Mouse (Mus musculus): ENCODE measurements around the gene Il23a. TPM values are rescaled to one million over a fixed set of nuclear protein-coding genes. Genes with fewer than 3 reads are reported as not detected.

Il23a gene
- polyA plus RNA-seq, 1 experiment from 2014 or later = 0.29 TPM

DNA sequence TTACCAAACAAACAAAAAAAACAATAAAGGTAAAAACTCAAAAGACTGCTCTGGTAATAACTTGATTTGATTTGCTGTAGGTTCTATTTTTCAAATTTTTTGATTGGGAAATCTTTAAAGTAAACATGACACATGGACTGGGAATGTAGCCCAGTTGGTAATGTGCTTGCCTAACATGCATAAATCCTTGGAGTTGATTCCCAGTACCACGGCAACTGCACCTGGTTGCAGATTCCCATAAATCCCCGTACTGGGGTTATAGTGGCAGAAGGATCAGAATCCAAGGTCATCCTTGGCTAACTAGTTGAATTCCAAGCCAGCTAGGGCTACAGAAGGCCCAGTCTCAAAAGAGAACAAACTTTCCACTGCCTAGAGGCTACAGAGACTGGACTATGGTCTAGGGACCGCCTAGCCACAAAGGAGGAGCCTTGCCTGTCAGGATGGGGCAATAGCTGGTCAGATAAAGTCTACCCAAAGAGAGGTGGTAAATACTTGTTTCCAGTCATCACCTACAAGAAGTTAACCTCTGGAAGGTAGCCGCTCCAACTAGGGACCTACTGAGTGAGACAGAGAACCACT is 44.8 kb downstream of the Il23a start, which contains the start of gene Apon:
Gene Apon, plus strand, starts transcription at position 420 of the 579 bp plus-strand sequence.
- Histone ChIP-seq H3K4me1 (ENCODE audit: control insufficient read depth, insufficient read depth, low read length) (no peaks in the 10 kb centered on the region), H3K4me2 (ENCODE audit: low read depth, low read length) (no peak within 1 kb of the TSS), H3K36me3 (ENCODE audit: control insufficient read depth, insufficient read depth, low read length) (peaks cover 45% of the 10 kb centered on the region), H3K27ac (replicated peaks; ENCODE audit: low read depth, low read length) (no peak within 1 kb of the TSS), H3K4me3 (ENCODE audit: low read depth, low read length) (no peak within 1 kb of the TSS), H3K27me3 (replicated peaks; ENCODE audit: control insufficient read depth, insufficient read depth, low read length) (no peaks in the 10 kb centered on the region), H3K9me3 (ENCODE audit: control insufficient read depth, low read length) (no peaks in the 10 kb centered on the region), H3K9ac (ENCODE audit: low read depth, low read length) (no peak within 1 kb of the TSS)
- DNase-seq (ENCODE audit: low spot score) (no peak), ATAC-seq (ENCODE audit: low read depth) (no peak)
- WGBS = 76% methylated on average over 4 of the region's 4 CpGs

DNA sequence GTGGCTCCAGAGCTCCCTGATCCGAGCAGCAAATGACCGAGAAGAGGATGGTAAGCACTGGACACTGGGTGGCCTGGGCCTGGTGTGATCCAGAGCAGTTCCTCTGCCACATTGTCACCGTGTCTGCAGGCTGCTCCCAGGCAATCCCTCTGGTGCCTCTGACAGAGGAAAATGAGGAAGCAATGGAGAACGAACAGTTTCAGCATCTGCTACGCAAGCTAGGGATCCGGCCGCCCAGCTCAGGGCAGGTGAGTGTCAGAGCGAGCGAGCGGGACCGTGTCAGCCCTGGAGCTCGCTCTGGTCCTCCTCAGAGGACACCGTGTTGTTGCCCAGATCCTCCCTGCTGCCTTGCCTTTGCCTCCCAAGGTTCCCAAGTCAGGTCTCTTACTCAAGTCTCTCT is 48.0 kb downstream of the Il23a start:
- Histone ChIP-seq H3K27me3 (replicated peaks; ENCODE audit: control insufficient read depth, insufficient read depth, low read length) (no peaks in the 10 kb centered on the region), H3K36me3 (ENCODE audit: control insufficient read depth, insufficient read depth, low read length) (peaks cover 76% of the 10 kb centered on the region), H3K9me3 (ENCODE audit: control insufficient read depth, low read length) (no peaks in the 10 kb centered on the region), H3K4me1 (ENCODE audit: control insufficient read depth, insufficient read depth, low read length) (no peaks in the 10 kb centered on the region), H3K9ac (ENCODE audit: low read depth, low read length) (no peak overlapping the region), H3K4me2 (ENCODE audit: low read depth, low read length) (no peak overlapping the region), H3K27ac (replicated peaks; ENCODE audit: low read depth, low read length) (no peak overlapping the region), H3K4me3 (ENCODE audit: low read depth, low read length) (no peak overlapping the region)
- no peak for DNase-seq (ENCODE audit: low spot score)
- WGBS = 96% methylated on average over 11 of the region's 13 CpGs
- ATAC-seq (ENCODE audit: low read depth) = no peak

DNA sequence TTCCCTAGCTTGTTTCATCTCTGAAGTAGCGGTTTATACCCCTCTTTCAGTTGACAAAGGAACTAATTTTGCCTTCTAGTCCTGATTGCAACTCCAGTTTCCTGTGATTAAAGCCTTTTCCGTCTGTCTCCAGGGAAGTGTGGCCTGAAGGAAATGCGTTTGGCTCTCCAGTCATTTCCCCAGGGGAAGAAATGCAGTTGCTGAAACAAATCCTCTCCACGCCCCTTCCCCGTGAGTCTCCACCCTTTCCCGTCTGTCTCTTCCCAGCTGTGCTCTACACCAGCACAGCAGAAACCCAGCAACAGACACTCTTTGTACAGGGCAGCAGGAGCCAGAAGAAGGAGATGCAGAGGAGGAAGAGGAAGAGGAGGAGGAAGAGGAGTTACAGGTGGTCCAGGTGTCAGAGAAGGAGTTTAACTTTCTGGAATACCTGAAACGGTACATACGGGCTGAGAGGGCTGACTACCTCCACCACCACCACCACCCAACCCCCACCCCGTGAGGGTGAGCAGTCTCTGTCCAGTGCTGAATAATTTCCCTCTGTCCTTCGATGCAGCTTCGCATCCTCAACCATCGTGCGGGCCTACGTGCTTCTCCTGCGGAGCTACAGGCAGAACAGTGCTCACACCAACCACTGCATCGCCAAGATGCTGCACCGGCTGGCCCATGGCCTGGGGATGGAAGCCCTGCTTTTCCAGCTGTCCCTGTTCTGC is 51.4 kb downstream of the Il23a start:
- DNase-seq (ENCODE audit: low spot score) = peak; percentile 87
- Histone ChIP-seq H3K9ac (ENCODE audit: low read depth, low read length) (no peak overlapping the region), H3K27me3 (replicated peaks; ENCODE audit: control insufficient read depth, insufficient read depth, low read length) (no peaks in the 10 kb centered on the region), H3K4me1 (ENCODE audit: control insufficient read depth, insufficient read depth, low read length) (no peaks in the 10 kb centered on the region), H3K27ac (replicated peaks; ENCODE audit: low read depth, low read length) (peak overlapping the region; percentile 45), H3K4me3 (ENCODE audit: low read depth, low read length) (no peak overlapping the region), H3K4me2 (ENCODE audit: low read depth, low read length) (0 out of 2 replicates have a peak overlapping the region, but pooled peaks have one; percentile 15), H3K36me3 (ENCODE audit: control insufficient read depth, insufficient read depth, low read length) (peaks cover 98% of the 10 kb centered on the region), H3K9me3 (ENCODE audit: control insufficient read depth, low read length) (no peaks in the 10 kb centered on the region)
- WGBS = 66% methylated on average over 16 of the region's 17 CpGs
- ATAC-seq (ENCODE audit: low read depth) = peak; percentile 66; the same call in 1 of the 2 replicates

Other genes with a start within 250 kb of the Il23a start
- 450 and 475 TPM in 2 replicates for gene Ptges3, start 239.8 kb downstream of the Il23a start, polyA plus RNA-seq (2014; fragmentation: Nextera tagmentation; extraction: Ambion mirVana)
- gene Atp5b, start 215.5 kb downstream of the Il23a start, polyA plus RNA-seq (2014; fragmentation: Nextera tagmentation; extraction: Ambion mirVana) = 2,069 and 2,210 TPM in 2 replicates
- gene Baz2a, start 207.2 kb downstream of the Il23a start, polyA plus RNA-seq (2014; fragmentation: Nextera tagmentation; extraction: Ambion mirVana) = 15.7 and 18.8 TPM in 2 replicates
- 31.3 and 32.4 TPM in 2 replicates for gene Rbms2, start 118.5 kb downstream of the Il23a start, polyA plus RNA-seq (2014; fragmentation: Nextera tagmentation; extraction: Ambion mirVana)
- gene Gls2, start 104.3 kb downstream of the Il23a start, polyA plus RNA-seq (2014; fragmentation: Nextera tagmentation; extraction: Ambion mirVana) = 1.1 and 2.6 TPM in 2 replicates
- gene Spryd4, start 86.9 kb downstream of the Il23a start, polyA plus RNA-seq (2014; fragmentation: Nextera tagmentation; extraction: Ambion mirVana) = 30.8 and 35.8 TPM in 2 replicates
- 0.15 and 0.35 TPM in 2 replicates for gene Mip, start 72.9 kb downstream of the Il23a start, polyA plus RNA-seq (2014; fragmentation: Nextera tagmentation; extraction: Ambion mirVana)
- gene Timeless, start 66.7 kb downstream of the Il23a start, polyA plus RNA-seq (2014; fragmentation: Nextera tagmentation; extraction: Ambion mirVana) = 35.4 and 53.3 TPM in 2 replicates
- gene Apon, start 44.7 kb downstream of the Il23a start, polyA plus RNA-seq (2014; fragmentation: Nextera tagmentation; extraction: Ambion mirVana) = 0.24 and 0.30 TPM in 2 replicates
- gene Apof, start 30.1 kb downstream of the Il23a start, polyA plus RNA-seq (2014; fragmentation: Nextera tagmentation; extraction: Ambion mirVana) = not detected in 2 replicates
- gene Stat2, start 28.2 kb downstream of the Il23a start, polyA plus RNA-seq (2014; fragmentation: Nextera tagmentation; extraction: Ambion mirVana) = 13.4 and 13.5 TPM in 2 replicates
- gene Pan2, start 4.6 kb upstream of the Il23a start, polyA plus RNA-seq (2014; fragmentation: Nextera tagmentation; extraction: Ambion mirVana) = 23.6 and 23.8 TPM in 2 replicates
- gene Cnpy2, start 23.7 kb upstream of the Il23a start, polyA plus RNA-seq (2014; fragmentation: Nextera tagmentation; extraction: Ambion mirVana) = 350 and 364 TPM in 2 replicates
- gene Cs, start 39.0 kb upstream of the Il23a start, polyA plus RNA-seq (2014; fragmentation: Nextera tagmentation; extraction: Ambion mirVana) = 199 and 201 TPM in 2 replicates
- 15.6 and 16.8 TPM in 2 replicates for gene Coq10a, start 70.2 kb upstream of the Il23a start, polyA plus RNA-seq (2014; fragmentation: Nextera tagmentation; extraction: Ambion mirVana)
- gene Ankrd52, start 78.4 kb upstream of the Il23a start, polyA plus RNA-seq (2014; fragmentation: Nextera tagmentation; extraction: Ambion mirVana) = 11.9 and 12.7 TPM in 2 replicates
- 0.11 and 0.13 TPM in 2 replicates for gene Slc39a5, start 102.5 kb upstream of the Il23a start, polyA plus RNA-seq (2014; fragmentation: Nextera tagmentation; extraction: Ambion mirVana)
- gene Nabp2, start 112.7 kb upstream of the Il23a start, polyA plus RNA-seq (2014; fragmentation: Nextera tagmentation; extraction: Ambion mirVana) = 61.9 and 63.3 TPM in 2 replicates
- gene Rnf41, start 112.9 kb upstream of the Il23a start, polyA plus RNA-seq (2014; fragmentation: Nextera tagmentation; extraction: Ambion mirVana) = 35.2 and 36.1 TPM in 2 replicates
- gene Smarcc2, start 160.5 kb upstream of the Il23a start, polyA plus RNA-seq (2014; fragmentation: Nextera tagmentation; extraction: Ambion mirVana) = 84.1 and 91.4 TPM in 2 replicates
- gene Myl6, start 195.4 kb upstream of the Il23a start, polyA plus RNA-seq (2014; fragmentation: Nextera tagmentation; extraction: Ambion mirVana) = 1,095 and 1,174 TPM in 2 replicates
- gene Myl6b, start 199.9 kb upstream of the Il23a start, polyA plus RNA-seq (2014; fragmentation: Nextera tagmentation; extraction: Ambion mirVana) = 5.6 and 6.8 TPM in 2 replicates
- 44.2 and 46.8 TPM in 2 replicates for gene Esyt1, start 227.1 kb upstream of the Il23a start, polyA plus RNA-seq (2014; fragmentation: Nextera tagmentation; extraction: Ambion mirVana)
- 11.4 and 12.5 TPM in 2 replicates for gene Zc3h10, start 249.0 kb upstream of the Il23a start, polyA plus RNA-seq (2014; fragmentation: Nextera tagmentation; extraction: Ambion mirVana)

Measured in embryonic facial prominence, embryonic 14.5 days (tissue).